Mouse (Mus musculus): ENCODE measurements at regions not wholly inside any gene's neighbourhood (a gene's known extent, or its start where the extent isn't known, plus 50 kb on each side); places are given as distances from the start of the nearest gene placed in this dataset.

DNA sequence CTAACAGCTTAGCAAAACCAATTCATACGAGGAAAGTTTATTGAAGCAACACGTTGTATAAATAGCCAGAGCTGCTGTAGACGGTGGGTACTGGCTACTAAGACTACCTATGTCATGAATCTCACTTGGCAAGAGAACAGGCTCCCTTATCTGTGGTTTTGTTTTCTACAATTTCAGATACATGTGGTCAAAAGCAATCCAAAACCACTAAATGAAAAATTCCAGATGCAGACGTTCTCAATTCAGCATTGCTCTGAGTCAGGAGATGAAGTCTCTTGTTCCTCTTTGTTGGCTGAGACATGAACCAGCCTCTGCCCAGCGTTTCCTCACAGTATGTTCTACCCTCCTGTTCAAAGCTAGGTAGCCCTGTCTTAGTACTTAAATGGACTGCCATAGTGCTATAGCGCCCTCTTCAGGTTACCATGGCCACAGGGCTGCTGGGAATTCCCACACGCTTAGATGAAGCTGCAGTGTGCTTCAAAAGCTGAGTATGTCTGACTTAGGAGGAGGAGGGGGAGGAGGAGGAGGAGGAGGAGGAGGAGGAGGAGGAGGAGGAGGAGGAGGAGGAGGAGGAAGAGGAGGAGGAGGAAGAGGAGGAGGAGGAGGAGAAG lies 119.0 kb upstream of the Smyd2 start:
- Histone ChIP-seq H3K27me3 (replicated peaks) (no peaks in the 10 kb centered on the region), H3K9ac (no peak overlapping the region), H3K4me1 (replicated peaks) (no peaks in the 10 kb centered on the region; the same call in 1 of the 2 replicates), H3K4me3 (replicated peaks) (no peak overlapping the region), H3K9me3 (no peaks in the 10 kb centered on the region), H3K36me3 (no peaks in the 10 kb centered on the region), H3K27ac (no peak overlapping the region), H3K4me2 (replicated peaks) (no peak overlapping the region)
- no peak for ATAC-seq
- 52% methylated on average over 7 of the region's 7 CpGs for WGBS

DNA sequence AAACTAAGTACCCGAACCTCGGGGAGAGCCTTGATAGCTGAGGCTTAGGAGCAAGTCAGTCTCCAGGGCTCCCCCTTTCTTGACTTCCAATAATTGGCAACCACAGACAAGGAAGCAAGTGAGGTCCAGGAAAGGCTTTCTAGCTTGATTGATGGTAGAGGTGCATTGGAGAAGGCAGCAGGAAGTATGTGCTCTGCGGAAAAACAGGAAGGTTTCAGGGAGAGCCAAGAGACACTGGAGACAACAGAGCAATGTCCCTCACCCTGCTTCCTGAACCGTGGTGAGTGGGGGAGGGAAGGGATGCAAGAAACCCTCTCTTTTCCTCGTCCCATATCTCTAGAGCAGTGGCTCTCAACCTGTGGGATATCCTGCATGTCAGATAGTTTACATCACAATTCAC lies 115.9 kb upstream of the Smyd2 start:
- Histone ChIP-seq H3K4me1 (replicated peaks) (peaks cover 3% of the 10 kb centered on the region; the same call in 1 of the 2 replicates), H3K9me3 (no peaks in the 10 kb centered on the region), H3K4me2 (replicated peaks) (no peak overlapping the region), H3K4me3 (replicated peaks) (no peak overlapping the region), H3K27me3 (replicated peaks) (no peaks in the 10 kb centered on the region), H3K9ac (no peak overlapping the region), H3K36me3 (no peaks in the 10 kb centered on the region), H3K27ac (no peak overlapping the region)
- WGBS = 22% methylated on average over 5 of the region's 5 CpGs
- ATAC-seq = no peak

DNA sequence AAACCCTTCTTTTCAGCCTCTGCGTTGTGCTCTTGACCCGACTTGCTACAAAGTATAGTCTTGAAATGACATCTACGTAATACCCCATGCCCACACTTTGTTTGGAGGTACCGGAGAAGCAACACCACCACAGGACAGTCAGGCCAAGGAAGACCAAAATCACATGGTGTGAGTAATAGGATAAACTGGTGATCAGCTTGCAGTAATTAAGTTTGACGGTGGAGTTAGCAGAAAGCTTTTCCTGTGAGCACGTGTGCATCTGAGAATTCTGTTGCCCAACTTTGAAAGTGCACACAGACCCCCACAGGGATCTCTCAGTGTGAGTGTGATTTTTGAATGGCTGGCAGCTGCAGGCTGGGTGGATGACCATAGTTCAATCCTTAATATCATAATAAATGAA lies 114.6 kb upstream of the Smyd2 start:
- no peaks in the 10 kb centered on the region for H3K27me3 ChIP-seq (replicated peaks)
- H3K4me2 ChIP-seq (replicated peaks) = no peak overlapping the region
- H3K9me3 ChIP-seq = no peaks in the 10 kb centered on the region
- H3K36me3 ChIP-seq = no peaks in the 10 kb centered on the region
- WGBS = 83% methylated on average over 6 of the region's 6 CpGs
- H3K4me1 ChIP-seq (replicated peaks) = peaks cover 3% of the 10 kb centered on the region; the same call in 1 of the 2 replicates
- ATAC-seq = no peak
- H3K27ac ChIP-seq = no peak overlapping the region
- no peak overlapping the region for H3K4me3 ChIP-seq (replicated peaks)
- H3K9ac ChIP-seq = no peak overlapping the region

DNA sequence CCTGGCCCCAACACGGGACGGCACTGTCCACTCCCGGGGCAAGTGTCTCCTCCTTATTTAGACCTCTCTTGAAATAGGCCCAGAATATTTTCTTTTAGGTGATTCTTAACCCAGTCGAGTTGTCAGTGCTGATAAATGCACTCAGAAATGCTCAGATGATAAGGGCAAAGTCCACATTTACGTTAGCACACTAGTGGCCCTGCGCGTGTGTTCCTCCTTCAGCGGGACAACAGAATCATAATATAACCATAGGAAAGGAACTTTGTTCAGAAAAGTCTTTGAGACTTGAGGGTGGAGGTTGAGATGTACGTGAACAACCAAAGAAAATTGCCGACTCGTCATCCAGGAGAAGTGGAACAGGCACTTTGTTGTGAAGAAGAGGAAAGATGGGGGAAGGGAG lies 113.8 kb upstream of the Smyd2 start:
- no peaks in the 10 kb centered on the region for H3K27me3 ChIP-seq (replicated peaks)
- no peak overlapping the region for H3K27ac ChIP-seq
- 78% methylated on average over 11 of the region's 11 CpGs for WGBS
- no peak overlapping the region for H3K4me3 ChIP-seq (replicated peaks)
- no peak overlapping the region for H3K9ac ChIP-seq
- H3K36me3 ChIP-seq = no peaks in the 10 kb centered on the region
- peak; percentile 72 for ATAC-seq
- H3K9me3 ChIP-seq = no peaks in the 10 kb centered on the region
- H3K4me1 ChIP-seq (replicated peaks) = peaks cover 3% of the 10 kb centered on the region; the same call in 1 of the 2 replicates
- no peak overlapping the region for H3K4me2 ChIP-seq (replicated peaks)

DNA sequence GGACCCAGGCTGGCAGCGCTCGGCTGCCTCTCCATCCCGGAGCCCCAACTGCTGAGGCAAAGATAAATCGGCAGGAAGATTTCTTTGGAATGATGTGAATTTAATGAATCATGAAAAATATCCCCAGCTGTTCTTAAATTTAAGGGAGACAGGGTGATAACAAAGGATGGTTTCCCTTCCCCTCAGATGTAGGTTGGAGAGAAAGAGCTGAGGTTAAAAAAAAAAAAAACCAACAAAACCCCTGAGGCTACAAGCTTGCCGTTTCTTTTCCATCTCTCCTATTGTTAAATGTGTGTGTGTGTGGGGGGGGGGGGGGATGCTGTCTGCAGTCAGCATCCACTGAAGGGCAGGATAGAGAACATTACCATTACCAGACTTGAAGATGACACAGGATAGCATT lies 111.9 kb upstream of the Smyd2 start:
- Histone ChIP-seq H3K36me3 (no peaks in the 10 kb centered on the region), H3K9me3 (no peaks in the 10 kb centered on the region), H3K4me1 (replicated peaks) (peaks cover 3% of the 10 kb centered on the region; the same call in 1 of the 2 replicates), H3K9ac (no peak overlapping the region), H3K27ac (no peak overlapping the region), H3K4me2 (replicated peaks) (no peak overlapping the region), H3K4me3 (replicated peaks) (no peak overlapping the region), H3K27me3 (replicated peaks) (no peaks in the 10 kb centered on the region)
- 56% methylated on average over 5 of the region's 5 CpGs for WGBS
- no peak for ATAC-seq

DNA sequence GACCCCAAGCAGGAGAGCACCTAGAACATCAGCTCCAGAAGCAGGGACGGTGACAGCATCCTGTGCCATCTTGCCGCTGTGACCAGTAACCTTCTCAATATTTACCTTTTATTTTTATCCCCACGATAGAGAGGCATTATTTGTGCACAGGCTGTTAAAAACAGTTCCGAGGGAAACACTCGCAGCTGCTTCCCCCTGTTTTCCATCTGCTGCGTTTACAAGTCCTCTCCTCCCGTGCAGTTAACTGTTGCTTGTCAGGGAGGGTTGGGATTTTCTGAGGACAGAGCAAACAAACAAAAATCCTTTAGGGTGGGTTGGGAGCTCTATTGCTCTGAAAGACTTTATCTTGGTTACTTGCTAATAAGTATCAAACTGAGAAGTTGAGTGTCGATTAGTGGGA lies 105.4 kb upstream of the Smyd2 start:
- no peak for ATAC-seq
- 0 out of 2 replicates have a peak, but pooled peaks cover 2% of the 10 kb centered on the region for H3K4me1 ChIP-seq (replicated peaks)
- H3K27ac ChIP-seq = no peak overlapping the region
- 15% methylated on average over 8 of the region's 8 CpGs for WGBS
- no peaks in the 10 kb centered on the region for H3K9me3 ChIP-seq
- no peaks in the 10 kb centered on the region for H3K36me3 ChIP-seq
- no peak overlapping the region for H3K9ac ChIP-seq
- no peak overlapping the region for H3K4me2 ChIP-seq (replicated peaks)
- H3K27me3 ChIP-seq (replicated peaks) = no peaks in the 10 kb centered on the region
- H3K4me3 ChIP-seq (replicated peaks) = no peak overlapping the region

DNA sequence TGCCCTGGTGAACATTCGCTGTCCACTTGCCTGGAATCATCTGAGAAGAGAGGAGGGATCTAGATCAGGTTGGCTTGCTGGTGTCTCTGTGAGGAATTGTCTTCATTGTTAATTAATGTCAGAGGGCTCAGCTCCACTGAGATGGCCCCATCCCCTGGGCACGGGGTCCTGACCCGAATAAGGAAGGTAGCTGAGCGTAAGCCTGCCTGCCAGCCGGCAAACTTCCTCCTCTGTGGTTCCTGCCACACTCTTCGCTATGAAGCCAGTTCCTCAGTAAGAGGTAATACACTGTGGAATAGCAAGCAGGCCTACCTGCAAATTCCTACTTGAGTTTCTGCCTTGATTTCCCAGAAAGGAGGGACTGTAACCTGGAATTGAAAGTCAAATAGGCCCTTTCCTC lies 87.3 kb upstream of the Smyd2 start:
- Histone ChIP-seq H3K27me3 (replicated peaks) (no peaks in the 10 kb centered on the region), H3K4me3 (replicated peaks) (no peak overlapping the region), H3K4me1 (replicated peaks) (no peaks in the 10 kb centered on the region), H3K9ac (no peak overlapping the region), H3K27ac (no peak overlapping the region), H3K36me3 (no peaks in the 10 kb centered on the region), H3K4me2 (replicated peaks) (no peak overlapping the region), H3K9me3 (no peaks in the 10 kb centered on the region)
- 71% methylated on average over 6 of the region's 6 CpGs for WGBS
- ATAC-seq = no peak

DNA sequence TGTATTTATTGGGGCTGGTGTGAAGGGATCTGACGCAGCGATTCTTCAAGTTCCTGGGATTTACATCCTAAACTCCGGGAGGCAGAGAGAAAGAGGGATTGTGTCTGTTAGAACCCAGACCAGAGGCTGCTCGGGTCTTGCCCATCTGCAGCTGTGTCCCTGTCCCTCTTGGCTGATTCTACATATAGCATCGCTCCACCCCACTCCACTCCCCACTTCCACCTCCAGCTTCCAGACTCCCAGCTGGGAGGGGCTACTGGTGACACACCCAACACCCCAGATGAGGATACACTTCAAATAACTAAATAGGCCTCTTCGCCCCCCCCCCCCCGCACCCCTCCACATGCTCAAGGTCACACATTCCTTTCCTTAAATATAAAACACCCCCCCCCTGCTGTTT lies 85.1 kb upstream of the Smyd2 start:
- no peaks in the 10 kb centered on the region for H3K9me3 ChIP-seq
- ATAC-seq = no peak
- no peak overlapping the region for H3K4me3 ChIP-seq (replicated peaks)
- WGBS = 49% methylated on average over 7 of the region's 7 CpGs
- H3K27ac ChIP-seq = no peak overlapping the region
- H3K36me3 ChIP-seq = no peaks in the 10 kb centered on the region
- no peak overlapping the region for H3K9ac ChIP-seq
- H3K4me1 ChIP-seq (replicated peaks) = no peaks in the 10 kb centered on the region
- H3K4me2 ChIP-seq (replicated peaks) = no peak overlapping the region
- no peaks in the 10 kb centered on the region for H3K27me3 ChIP-seq (replicated peaks)

DNA sequence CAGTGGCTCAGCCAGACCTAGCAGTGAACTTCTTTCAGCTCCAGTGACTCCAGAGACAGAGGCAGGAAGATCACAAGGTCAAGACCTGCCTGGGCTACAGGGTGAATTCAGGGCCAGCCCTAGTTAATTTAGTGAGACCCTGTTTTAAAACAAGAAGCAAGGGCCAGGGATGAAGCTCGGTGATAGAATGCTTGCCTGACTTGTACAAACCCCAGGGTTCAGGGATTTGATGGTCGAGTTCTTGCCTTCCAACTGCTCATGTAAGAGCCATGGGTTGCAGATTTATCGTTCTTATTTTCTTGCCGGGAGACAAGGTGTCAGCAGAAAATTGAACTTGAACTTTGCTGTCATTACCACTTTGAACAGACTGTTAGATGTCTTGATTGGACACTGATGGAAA lies 78.9 kb upstream of the Smyd2 start:
- H3K4me1 ChIP-seq (replicated peaks) = no peaks in the 10 kb centered on the region

DNA sequence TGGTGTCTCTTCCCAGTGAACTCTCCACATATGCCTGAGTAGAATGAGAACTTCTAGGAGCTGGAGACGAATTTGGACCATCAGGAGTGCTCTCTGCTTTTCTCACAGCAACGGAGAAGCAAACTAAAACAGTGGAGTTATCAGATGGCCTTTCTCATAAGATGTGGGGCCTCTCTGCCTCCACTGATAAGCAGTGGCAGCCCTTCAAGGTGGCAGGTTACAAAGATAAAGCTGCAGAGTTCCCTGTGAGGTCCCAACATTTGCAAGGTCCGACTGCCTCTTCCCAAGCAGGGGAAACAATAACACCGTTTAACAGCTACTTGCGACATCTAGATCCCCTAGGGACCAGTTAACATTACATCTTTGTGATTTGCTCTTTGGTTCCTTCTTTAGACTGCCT lies 71.5 kb upstream of the Smyd2 start:
- 13% methylated on average over 5 of the region's 5 CpGs for WGBS

More for the DNA sequence above, 78.9 kb upstream of the Smyd2 start:
- Histone ChIP-seq H3K9me3 (no peaks in the 10 kb centered on the region), H3K36me3 (no peaks in the 10 kb centered on the region), H3K27me3 (replicated peaks) (no peaks in the 10 kb centered on the region), H3K4me3 (replicated peaks) (no peak overlapping the region), H3K4me2 (replicated peaks) (no peak overlapping the region), H3K27ac (no peak overlapping the region), H3K9ac (no peak overlapping the region)
- no peak for ATAC-seq
- WGBS = 65% methylated on average over 4 of the region's 4 CpGs

DNA sequence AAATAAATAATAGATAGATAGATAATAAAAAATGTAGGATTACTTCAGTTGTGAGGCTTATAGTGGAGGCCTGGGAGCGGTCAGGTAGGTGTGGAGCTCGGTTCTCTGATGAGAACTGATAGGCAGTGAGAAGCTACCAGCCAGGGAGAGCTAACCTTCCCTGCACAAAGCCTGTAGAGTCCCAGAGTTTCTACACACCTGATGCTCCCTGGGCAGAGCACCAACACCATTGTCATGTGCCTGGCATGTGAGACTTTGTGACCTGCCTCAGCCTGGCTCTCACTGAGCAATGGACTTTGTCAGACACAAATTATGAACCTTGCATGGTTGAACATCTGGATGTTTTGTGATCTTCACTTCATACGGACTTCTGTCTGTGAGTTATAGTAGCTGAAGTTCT lies 71.1 kb upstream of the Smyd2 start:
- Histone ChIP-seq H3K9ac (no peak overlapping the region), H3K27me3 (replicated peaks) (peaks cover under 1% of the 10 kb centered on the region; the same call in 1 of the 2 replicates), H3K9me3 (no peaks in the 10 kb centered on the region), H3K4me1 (replicated peaks) (peaks cover 4% of the 10 kb centered on the region), H3K27ac (peak overlapping the region; percentile 5; the same call in 1 of the 2 replicates), H3K36me3 (no peaks in the 10 kb centered on the region), H3K4me2 (replicated peaks) (no peak overlapping the region), H3K4me3 (replicated peaks) (no peak overlapping the region)
- ATAC-seq = 0 out of 2 replicates have a peak, but pooled peaks have one; percentile 32
- WGBS = 82% methylated on average over 3 of the region's 3 CpGs

More for the DNA sequence above, 71.5 kb upstream of the Smyd2 start:
- no peaks in the 10 kb centered on the region; the same call in 1 of the 2 replicates for H3K27me3 ChIP-seq (replicated peaks)
- ATAC-seq = peak; percentile 57
- H3K4me3 ChIP-seq (replicated peaks) = no peak overlapping the region
- no peaks in the 10 kb centered on the region for H3K9me3 ChIP-seq
- H3K4me1 ChIP-seq (replicated peaks) = peaks cover 4% of the 10 kb centered on the region
- H3K4me2 ChIP-seq (replicated peaks) = no peak overlapping the region
- H3K9ac ChIP-seq = no peak overlapping the region
- H3K27ac ChIP-seq = 0 out of 2 replicates have a peak overlapping the region, but pooled peaks have one; percentile 5
- no peaks in the 10 kb centered on the region for H3K36me3 ChIP-seq

DNA sequence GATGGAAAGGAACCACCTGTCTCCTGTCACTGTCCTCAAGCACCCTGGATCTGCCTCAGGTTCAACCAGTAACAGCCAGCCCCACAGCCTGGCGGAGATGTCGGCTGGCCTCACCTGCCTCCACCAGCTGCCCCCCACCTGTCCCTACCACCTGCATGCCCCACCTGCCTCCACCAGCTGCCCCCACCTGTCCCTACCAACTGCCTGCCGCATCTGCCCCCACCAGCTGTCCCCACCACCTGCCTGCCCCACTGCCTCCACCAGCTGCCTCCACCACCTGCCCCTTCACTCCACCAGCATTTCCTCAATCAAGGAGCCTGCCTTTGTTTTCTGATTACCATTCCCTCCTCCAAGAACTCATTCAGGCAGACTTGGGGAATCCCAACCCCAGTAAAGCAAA lies 68.9 kb upstream of the Smyd2 start:
- Histone ChIP-seq H3K27ac (0 out of 2 replicates have a peak overlapping the region, but pooled peaks have one; percentile 36), H3K4me2 (replicated peaks) (no peak overlapping the region), H3K27me3 (replicated peaks) (peaks cover 3% of the 10 kb centered on the region; the same call in 1 of the 2 replicates), H3K36me3 (no peaks in the 10 kb centered on the region), H3K4me3 (replicated peaks) (no peak overlapping the region), H3K9me3 (no peaks in the 10 kb centered on the region), H3K9ac (no peak overlapping the region), H3K4me1 (replicated peaks) (peaks cover 4% of the 10 kb centered on the region)
- ATAC-seq = 0 out of 2 replicates have a peak, but pooled peaks have one; percentile 29
- 57% methylated on average over 3 of the region's 3 CpGs for WGBS

DNA sequence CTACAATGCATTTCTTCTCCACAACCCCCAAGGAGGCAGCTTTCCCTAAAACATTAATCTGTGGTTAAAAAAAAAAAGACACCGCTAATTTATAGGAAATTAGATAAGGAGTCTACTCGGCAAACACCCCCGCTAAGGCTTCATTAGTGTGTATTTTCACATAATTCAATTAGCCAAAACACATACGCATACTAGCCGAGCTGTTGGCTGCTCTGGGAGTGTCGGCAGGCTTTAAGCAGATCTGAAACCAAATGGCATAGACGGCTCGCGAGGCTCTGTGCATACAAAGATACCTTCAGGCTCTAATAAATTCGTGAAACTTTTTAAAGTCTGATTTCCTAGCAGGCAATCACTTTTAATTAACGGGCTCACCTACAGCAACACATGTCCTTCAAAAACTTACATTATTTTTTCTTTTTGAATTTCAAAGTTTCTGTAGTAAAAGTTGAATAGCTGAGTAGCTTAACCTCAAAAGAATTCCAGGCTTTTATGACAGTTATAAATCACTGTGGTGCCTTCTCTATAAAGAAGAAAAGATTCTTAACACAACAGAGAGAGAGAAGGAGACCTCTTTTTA lies 68.0 kb upstream of the Smyd2 start:
- H3K9me3 ChIP-seq = no peaks in the 10 kb centered on the region
- H3K4me1 ChIP-seq (replicated peaks) = peaks cover 4% of the 10 kb centered on the region
- H3K4me3 ChIP-seq (replicated peaks) = no peak overlapping the region
- ATAC-seq = no peak
- H3K27ac ChIP-seq = no peak overlapping the region
- H3K27me3 ChIP-seq (replicated peaks) = peaks cover 3% of the 10 kb centered on the region; the same call in 1 of the 2 replicates
- 20% methylated on average over 11 of the region's 11 CpGs for WGBS
- 0 out of 2 replicates have a peak overlapping the region, but pooled peaks have one; percentile 1 for H3K4me2 ChIP-seq (replicated peaks)
- no peak overlapping the region for H3K9ac ChIP-seq
- H3K36me3 ChIP-seq = no peaks in the 10 kb centered on the region
